Mouse (Mus musculus) central nervous system, embryonic 18 days (tissue): Measurements from ENCODE around the gene P4htm. TPM values are rescaled to one million over a fixed set of nuclear protein-coding genes. Genes with fewer than 3 reads are reported as not detected.

Experiments used
- polyA plus RNA-seq: library from polyadenylated mRNA; depleted of rRNA; stranded (reverse); fragments of >200 nt; gene quantifications from 2 replicates; pipeline ENCODE4 v1.2.3, GENCODE M21; 2012; rRNA removed

The P4htm gene
- 35.4 and 35.5 TPM in 2 replicates for polyA plus RNA-seq

GRCm38 (mm10) chr9:108596998-108597764 lies at the start of gene P4htm:
TSS of gene P4htm (minus strand) at chr9:108597667.

GRCm38 (mm10) chr9:108578545-108579343 lies 18.7 kb downstream of the P4htm start, which contains the start of gene Wdr6:
TSS of gene Wdr6 (minus strand) at chr9:108578739.

GRCm38 (mm10) chr9:108569381-108570206 lies 27.9 kb downstream of the P4htm start, which contains the start of gene Dalrd3:
TSS of gene Dalrd3 (plus strand) at chr9:108569886.

GRCm38 (mm10) chr9:108566815-108567776 lies 30.4 kb downstream of the P4htm start, which contains the start of gene Ndufaf3:
TSS of gene Ndufaf3 (minus strand) at chr9:108567434.

GRCm38 (mm10) chr9:108560227-108560841 lies 37.1 kb downstream of the P4htm start, which contains the start of gene Impdh2:
TSS of gene Impdh2 (plus strand) at chr9:108560286.

Other genes starting within 250 kb of the P4htm start
- gene Usp4, start 249.8 kb downstream of the P4htm start, polyA plus RNA-seq, result 124 and 135 TPM in 2 replicates
- gene 1700102P08Rik, start 204.9 kb downstream of the P4htm start, polyA plus RNA-seq, result 3.3 and 3.5 TPM in 2 replicates
- 2.2 and 2.7 TPM in 2 replicates for gene Ccdc36, start 169.2 kb downstream of the P4htm start, polyA plus RNA-seq
- gene BC048562, start 161.2 kb downstream of the P4htm start, polyA plus RNA-seq, result not detected in 2 replicates
- 32.4 and 35.2 TPM in 2 replicates for gene Ccdc71, start 137.1 kb downstream of the P4htm start, polyA plus RNA-seq
- 67.4 and 67.8 TPM in 2 replicates for gene Klhdc8b, start 136.1 kb downstream of the P4htm start, polyA plus RNA-seq
- gene Lamb2, start 117.9 kb downstream of the P4htm start, polyA plus RNA-seq, result 25.1 and 35.7 TPM in 2 replicates
- gene Usp19, start 107.1 kb downstream of the P4htm start, polyA plus RNA-seq, result 131 and 138 TPM in 2 replicates
- gene Qars, start 90.0 kb downstream of the P4htm start, polyA plus RNA-seq, result 120 and 140 TPM in 2 replicates
- 135 and 137 TPM in 2 replicates for gene Qrich1, start 80.9 kb downstream of the P4htm start, polyA plus RNA-seq
- gene Impdh2, start 37.4 kb downstream of the P4htm start, polyA plus RNA-seq, result 131 and 132 TPM in 2 replicates
- gene Ndufaf3, start 30.2 kb downstream of the P4htm start, polyA plus RNA-seq, result 59.9 and 60.6 TPM in 2 replicates
- 277 and 285 TPM in 2 replicates for gene Dalrd3, start 27.8 kb downstream of the P4htm start, polyA plus RNA-seq
- 260 and 264 TPM in 2 replicates for gene Wdr6, start 18.9 kb downstream of the P4htm start, polyA plus RNA-seq
- 42.5 and 42.6 TPM in 2 replicates for gene Arih2, start 51.7 kb upstream of the P4htm start, polyA plus RNA-seq
- 22.7 and 22.8 TPM in 2 replicates for gene Slc25a20, start 64.4 kb upstream of the P4htm start, polyA plus RNA-seq
- 35.0 and 38.6 TPM in 2 replicates for gene Prkar2a, start 91.6 kb upstream of the P4htm start, polyA plus RNA-seq
- gene Ip6k2, start 186.1 kb upstream of the P4htm start, polyA plus RNA-seq, result 376 and 384 TPM in 2 replicates
- gene Nckipsd, start 210.7 kb upstream of the P4htm start, polyA plus RNA-seq, result 34.3 and 35.4 TPM in 2 replicates
- gene Celsr3, start 228.7 kb upstream of the P4htm start, polyA plus RNA-seq, result 82.0 and 92.6 TPM in 2 replicates